Mouse (Mus musculus) macrophage (primary cell): Measurements from ENCODE around the gene Cela2a. TPM values are rescaled to one million over a fixed set of nuclear protein-coding genes. Genes with fewer than 3 reads are reported as not detected.

ENCODE experiments used
- H3K27ac ChIP-seq: fragments of 350-480 bp; formaldehyde crosslinking; 2 replicates; pipeline ENCODE4 v1.9.0; 2021
- H3K36me3 ChIP-seq: fragments of 350-480 bp; formaldehyde crosslinking; 2 replicates; pipeline ENCODE4 v1.9.0; 2021; ENCODE audit errors: inconsistent target
- H3K4me3 ChIP-seq: fragments of 350-480 bp; formaldehyde crosslinking; 2 replicates; pipeline ENCODE4 v1.9.0; 2021; ENCODE audit errors: inconsistent target
- H3K79me2 ChIP-seq: fragments of 350-480 bp; formaldehyde crosslinking; 2 replicates; pipeline ENCODE4 v1.9.0; 2021; ENCODE audit errors: inconsistent target
- WGBS: methylation state at CpG from one replicate; pipeline ENCODE4 v1.1.7; 2026; ENCODE audit warnings: inconsistent platforms; ENCODE audit not compliant: missing documents; 5-methylcytosine and 5-hydroxymethylcytosine counted together
- polyA plus RNA-seq: library from polyadenylated mRNA; stranded (reverse); fragments of 250-400 nt; gene quantifications from 3 replicates; pipeline ENCODE4 v1.2.4, GENCODE M21; 2018; ENCODE audit warnings: inconsistent platforms

The Cela2a gene
- polyA plus RNA-seq, 1 experiment from 2014 or later = not detected

- H3K27ac ChIP-seq = no peak overlapping the region
- no peaks in the 10 kb centered on the region for H3K36me3 ChIP-seq
- 79% methylated on average over 4 of the region's 4 CpGs for WGBS
- no peaks in the 10 kb centered on the region for H3K79me2 ChIP-seq
- H3K4me3 ChIP-seq = no peak overlapping the region
These were observed 2.2 kb upstream of the Cela2a start for GRCm38 (mm10) chr4:141828177-141828576.

DNA sequence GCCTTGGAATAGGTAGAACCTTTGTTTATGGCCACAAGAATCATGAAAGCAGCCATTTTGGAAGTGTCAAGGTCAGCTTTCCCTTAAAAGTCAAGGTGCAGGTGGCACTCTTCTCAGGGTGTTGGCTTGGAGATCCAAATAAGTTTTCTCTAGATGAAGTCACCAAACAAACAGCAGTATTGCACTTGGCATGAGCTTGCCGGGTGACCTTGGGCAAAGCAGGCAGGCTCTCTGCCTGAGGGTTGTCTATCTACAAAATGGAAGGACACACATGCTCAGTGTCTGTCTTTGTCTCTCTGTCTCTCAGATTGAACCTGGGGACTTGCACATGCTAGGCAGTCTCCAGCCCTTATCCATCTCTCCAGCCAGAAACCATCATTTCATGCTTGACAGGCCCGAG is 1.4 kb upstream of the Cela2a start:
- H3K36me3 ChIP-seq = no peaks in the 10 kb centered on the region
- WGBS = 91% methylated on average over 2 of the region's 2 CpGs

DNA sequence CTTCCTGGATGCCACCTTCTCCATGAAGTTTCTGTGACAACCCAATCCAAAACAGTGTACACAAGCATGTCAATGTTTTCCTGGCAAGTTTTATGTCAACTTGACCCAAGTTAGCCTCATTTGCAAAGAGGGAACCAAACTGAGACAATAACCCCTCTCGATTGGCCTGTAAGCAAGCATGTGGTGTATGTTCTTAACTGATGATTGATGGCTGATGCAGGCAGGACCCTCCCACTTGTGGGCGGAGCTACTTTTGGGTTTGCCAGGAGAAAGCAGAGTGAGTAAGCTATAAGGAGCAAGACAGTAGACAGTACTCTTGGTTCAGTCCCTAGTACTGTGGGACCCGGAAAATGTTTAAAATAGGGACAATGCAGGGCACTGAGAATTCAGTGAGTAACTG is 3.0 kb downstream of the Cela2a start:
- H3K27ac ChIP-seq = no peak overlapping the region
- WGBS = 35% methylated on average over 2 of the region's 3 CpGs
- H3K79me2 ChIP-seq = no peaks in the 10 kb centered on the region
- H3K36me3 ChIP-seq = no peaks in the 10 kb centered on the region
- H3K4me3 ChIP-seq = no peak overlapping the region

More for the DNA sequence above, 1.4 kb upstream of the Cela2a start:
- Histone ChIP-seq H3K27ac (no peak overlapping the region), H3K79me2 (no peaks in the 10 kb centered on the region), H3K4me3 (no peak overlapping the region)

DNA sequence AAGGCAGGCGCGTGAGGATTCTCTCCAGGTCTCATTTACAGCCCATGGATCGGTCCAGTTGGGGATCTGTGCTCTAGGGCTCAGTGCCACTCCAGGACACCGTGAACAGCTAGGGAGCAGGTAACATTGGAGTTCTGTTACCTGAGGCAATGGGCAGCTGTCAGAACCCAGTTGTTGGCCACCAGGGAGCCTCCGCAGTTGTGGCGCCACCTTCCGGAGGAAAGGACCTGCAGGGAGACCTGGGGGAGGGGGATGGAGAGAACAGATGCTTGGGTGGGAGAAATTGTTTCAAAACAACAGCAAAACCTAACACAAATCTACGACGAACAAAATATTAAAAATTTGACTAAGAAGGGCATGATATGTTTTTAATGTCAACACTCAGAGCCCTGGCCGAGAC is 3.9 kb downstream of the Cela2a start:
- no peak overlapping the region for H3K4me3 ChIP-seq
- 84% methylated on average over 10 of the region's 10 CpGs for WGBS
- H3K79me2 ChIP-seq = no peaks in the 10 kb centered on the region
- no peaks in the 10 kb centered on the region for H3K36me3 ChIP-seq
- H3K27ac ChIP-seq = no peak overlapping the region

- no peak overlapping the region for H3K4me3 ChIP-seq
- WGBS = 88% methylated on average over 3 of the region's 3 CpGs
- H3K36me3 ChIP-seq = no peaks in the 10 kb centered on the region
- no peak overlapping the region for H3K27ac ChIP-seq
- no peaks in the 10 kb centered on the region for H3K79me2 ChIP-seq
These were observed 4.8 kb downstream of the Cela2a start for GRCm38 (mm10) chr4:141821178-141821577.

- WGBS = 95% methylated on average over 7 of the region's 7 CpGs
These were observed 6.6 kb downstream of the Cela2a start for GRCm38 (mm10) chr4:141819316-141819715.

GRCm38 (mm10) chr4:141818861-141819260 is 7.1 kb downstream of the Cela2a start:
- H3K36me3 ChIP-seq = peaks cover 19% of the 10 kb centered on the region

More at GRCm38 (mm10) chr4:141819316-141819715, 6.6 kb downstream of the Cela2a start:
- Histone ChIP-seq H3K27ac (no peak overlapping the region), H3K79me2 (no peaks in the 10 kb centered on the region), H3K36me3 (peaks cover 15% of the 10 kb centered on the region), H3K4me3 (no peak overlapping the region)

GRCm38 (mm10) chr4:141817706-141818105 is 8.3 kb downstream of the Cela2a start:
- Histone ChIP-seq H3K27ac (no peak overlapping the region), H3K36me3 (peaks cover 31% of the 10 kb centered on the region), H3K4me3 (no peak overlapping the region), H3K79me2 (no peaks in the 10 kb centered on the region)
- 91% methylated on average over 8 of the region's 10 CpGs for WGBS

More at GRCm38 (mm10) chr4:141818861-141819260, 7.1 kb downstream of the Cela2a start:
- no peak overlapping the region for H3K4me3 ChIP-seq
- H3K27ac ChIP-seq = no peak overlapping the region
- H3K79me2 ChIP-seq = no peaks in the 10 kb centered on the region
- WGBS = 89% methylated on average over 13 of the region's 13 CpGs

- H3K79me2 ChIP-seq = no peaks in the 10 kb centered on the region
- no peak overlapping the region for H3K4me3 ChIP-seq
- H3K27ac ChIP-seq = no peak overlapping the region
- peaks cover 38% of the 10 kb centered on the region for H3K36me3 ChIP-seq
- WGBS = 71% methylated on average over 14 of the region's 14 CpGs
These were observed 8.9 kb downstream of the Cela2a start for GRCm38 (mm10) chr4:141816776-141817655.

GRCm38 (mm10) chr4:141816267-141816666 is 9.7 kb downstream of the Cela2a start:
- WGBS = 97% methylated on average over 5 of the region's 7 CpGs
- Histone ChIP-seq H3K36me3 (peaks cover 44% of the 10 kb centered on the region), H3K27ac (no peak overlapping the region), H3K4me3 (no peak overlapping the region), H3K79me2 (no peaks in the 10 kb centered on the region)

- no peak overlapping the region for H3K27ac ChIP-seq
- H3K36me3 ChIP-seq = peaks cover 91% of the 10 kb centered on the region
- no peaks in the 10 kb centered on the region for H3K79me2 ChIP-seq
- 98% methylated on average over 7 of the region's 7 CpGs for WGBS
- H3K4me3 ChIP-seq = no peak overlapping the region
These were observed 14.6 kb downstream of the Cela2a start for GRCm38 (mm10) chr4:141811375-141811774.

DNA sequence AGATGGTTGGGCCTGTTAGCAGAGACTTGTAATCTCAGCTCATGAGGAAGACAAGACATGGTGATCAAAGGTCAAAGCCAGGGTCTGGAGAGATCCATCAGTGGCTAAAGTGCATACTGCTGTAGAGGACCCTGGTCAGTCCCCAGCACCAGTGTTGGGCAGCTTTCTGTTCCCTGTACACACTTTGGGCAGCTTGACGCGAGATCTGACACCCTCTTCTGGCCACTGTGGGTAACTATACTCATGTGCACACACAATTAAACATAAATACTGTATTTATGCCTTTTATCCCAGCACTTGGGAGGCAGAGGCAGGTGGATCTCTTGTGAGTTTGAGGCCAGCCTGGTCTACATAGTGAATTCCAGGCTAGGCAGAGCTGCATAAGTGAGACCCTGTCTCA is 15.0 kb downstream of the Cela2a start:
- H3K36me3 ChIP-seq = peaks cover 95% of the 10 kb centered on the region

DNA sequence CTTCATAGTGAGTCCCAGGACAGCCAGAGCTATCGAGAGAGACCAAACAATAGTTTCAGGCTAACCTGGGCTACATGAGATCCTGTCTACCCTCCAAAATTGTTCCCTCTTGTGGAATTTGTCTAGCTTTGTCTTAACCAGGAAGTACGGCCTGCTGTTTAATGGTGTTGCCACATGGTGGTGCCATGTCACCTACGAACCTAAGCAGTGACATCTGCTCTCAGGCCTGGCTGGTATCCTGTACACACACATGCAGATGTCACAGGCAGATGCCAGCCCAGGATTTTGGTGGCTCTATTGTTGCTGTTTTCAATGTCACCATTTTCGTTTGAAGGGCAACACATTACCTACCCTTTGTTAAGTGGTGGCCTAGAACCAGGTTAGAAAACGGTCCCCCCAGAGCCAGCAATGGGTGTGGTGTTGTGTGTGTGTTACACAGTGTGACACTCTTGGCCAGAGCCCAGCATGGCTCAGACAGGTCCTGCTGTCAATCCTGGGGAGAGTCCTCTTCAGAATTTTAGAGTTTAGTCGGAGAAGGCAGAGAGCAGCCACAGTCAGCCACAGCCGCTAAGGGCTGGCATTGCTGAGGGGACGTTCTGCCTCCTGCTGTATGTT is 16.0 kb downstream of the Cela2a start:
- 80% methylated on average over 8 of the region's 8 CpGs for WGBS
- H3K27ac ChIP-seq = no peak overlapping the region
- peaks cover 96% of the 10 kb centered on the region for H3K36me3 ChIP-seq
- no peaks in the 10 kb centered on the region for H3K79me2 ChIP-seq
- no peak overlapping the region for H3K4me3 ChIP-seq

More for the DNA sequence above, 15.0 kb downstream of the Cela2a start:
- WGBS = 91% methylated on average over 2 of the region's 2 CpGs
- H3K27ac ChIP-seq = no peak overlapping the region
- no peak overlapping the region for H3K4me3 ChIP-seq
- no peaks in the 10 kb centered on the region for H3K79me2 ChIP-seq

DNA sequence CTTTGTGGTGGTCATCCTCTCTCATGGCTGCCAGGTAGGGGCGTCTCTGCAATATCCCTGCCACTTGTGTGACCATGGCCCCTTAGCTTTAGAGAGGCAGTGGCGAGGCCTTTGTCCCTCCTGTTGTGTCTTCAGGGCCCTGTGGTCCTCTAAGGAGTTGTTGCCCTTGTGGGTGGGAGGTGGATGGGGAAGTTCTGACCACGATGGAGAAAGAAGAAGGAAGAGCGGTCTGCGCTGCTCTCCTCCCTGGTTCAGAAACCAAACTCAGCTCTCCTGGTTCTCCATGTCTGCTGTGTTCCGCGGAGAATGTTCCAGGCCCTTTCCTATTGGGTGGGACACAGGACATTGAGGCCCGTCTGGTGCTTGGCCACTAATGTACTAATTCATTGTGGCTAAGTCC is 20.1 kb downstream of the Cela2a start:
- H3K27ac ChIP-seq = no peak overlapping the region
- 59% methylated on average over 8 of the region's 8 CpGs for WGBS
- no peaks in the 10 kb centered on the region for H3K79me2 ChIP-seq
- H3K36me3 ChIP-seq = peaks cover 76% of the 10 kb centered on the region
- no peak overlapping the region for H3K4me3 ChIP-seq

- no peak overlapping the region for H3K4me3 ChIP-seq
- H3K27ac ChIP-seq = no peak overlapping the region
- H3K79me2 ChIP-seq = no peaks in the 10 kb centered on the region
- 86% methylated on average over 4 of the region's 4 CpGs for WGBS
- H3K36me3 ChIP-seq = peaks cover 60% of the 10 kb centered on the region
These were observed 21.9 kb downstream of the Cela2a start for GRCm38 (mm10) chr4:141804105-141804504.
